Mouse (Mus musculus) T-helper 2 cell (primary cell): ENCODE data around the gene Comp.

Experiments used
- in situ Hi-C: fragments of 300-600 bp; cut with MboI, MseI; formaldehyde crosslinking; loops from one replicate; pipeline ENCODE4 v1.15.1; 2025; ENCODE audit warnings: high pct_unique_total_duplicates

Gene Comp

GRCm38 (mm10) chr8:70352657-70353151, 20.7 kb upstream of the Comp start:
- in situ Hi-C loops: loop anchor here (25.0 kb wide), 1 partner anchor 1110 kb away; the partner anchor contains the start of genes Abhd8, Dda1 and Mrpl34

DNA sequence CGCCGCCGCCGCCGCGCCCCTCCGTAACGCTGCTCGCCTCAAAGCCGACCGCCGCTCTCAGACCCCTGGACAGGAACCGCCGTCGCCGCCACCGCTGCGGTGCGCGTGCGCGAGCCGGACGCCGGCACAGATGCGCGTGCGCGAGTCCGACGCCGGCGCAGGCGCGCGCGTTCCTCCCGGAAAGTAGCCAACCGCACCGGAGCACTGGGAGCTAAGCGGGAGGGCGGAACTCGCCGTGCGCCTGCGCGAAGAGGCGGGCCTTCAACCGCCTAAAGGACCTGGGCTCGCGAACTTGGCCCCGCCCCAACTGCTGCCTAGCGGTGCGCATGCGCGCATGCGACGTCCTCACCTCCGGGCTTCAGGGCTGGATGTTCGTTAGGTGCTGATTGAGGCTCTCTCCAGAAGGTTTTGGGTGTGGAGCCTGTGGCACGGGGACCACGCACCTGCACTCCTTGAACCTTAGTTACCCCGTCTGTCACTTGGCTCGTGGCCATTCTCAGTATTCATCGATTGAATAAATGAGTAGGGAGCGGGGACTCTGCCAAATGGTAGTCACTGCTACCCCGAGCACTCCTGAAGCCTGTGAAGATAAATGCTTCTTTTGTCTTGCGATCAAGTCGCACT, 20.1 kb upstream of the Comp start, which contains the start of gene Upf1:
Upf1 (minus strand) TSS at position 85 of the 624 bp plus-strand sequence.
- in situ Hi-C loops: loop anchor here (25.0 kb wide), 1 partner anchor 1109 kb away; the partner anchor contains the start of genes Abhd8, Dda1 and Mrpl34

DNA sequence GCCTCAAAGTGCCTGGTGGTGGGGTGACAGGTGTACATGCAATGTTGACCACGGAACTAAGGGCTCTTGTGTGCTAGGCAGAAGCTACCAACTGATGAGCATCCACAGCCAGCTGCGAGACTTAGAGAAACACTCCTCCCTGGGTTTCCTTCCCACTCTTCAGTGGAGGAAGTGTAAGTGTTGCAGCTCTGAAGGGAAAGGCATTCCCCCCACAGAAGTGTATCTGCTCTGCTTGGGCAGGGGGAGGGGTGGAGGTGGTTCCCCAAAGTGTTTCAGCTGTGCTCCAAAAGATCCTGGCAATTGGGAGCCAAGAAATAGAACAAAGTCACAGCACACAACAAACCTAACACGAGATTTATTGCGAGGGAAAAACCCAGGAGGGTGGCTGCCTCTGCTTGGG, 19.4 kb upstream of the Comp start:
- in situ Hi-C loops: loop anchor here (25.0 kb wide), 1 partner anchor 1108 kb away; the partner anchor contains the start of genes Abhd8, Dda1 and Mrpl34

- in situ Hi-C loops: loop anchor here (25.0 kb wide), 1 partner anchor 1106 kb away; the partner anchor contains the start of genes Abhd8, Dda1 and Mrpl34
Observed at GRCm38 (mm10) chr8:70356111-70356510, 17.2 kb upstream of the Comp start.

- in situ Hi-C loops: loop anchor here (25.0 kb wide), 1 partner anchor 1103 kb away; the partner anchor contains the start of genes Abhd8, Dda1 and Mrpl34
Observed at GRCm38 (mm10) chr8:70359411-70359810, 13.9 kb upstream of the Comp start.

- in situ Hi-C loops: loop anchor here (10.0 to 25.0 kb wide), 2 partner anchors 394 to 1102 kb away; partner anchors contain the start of genes Abhd8, Dda1, Mrpl34 and Rab3a
Observed at GRCm38 (mm10) chr8:70360769-70361168, 12.6 kb upstream of the Comp start.

DNA sequence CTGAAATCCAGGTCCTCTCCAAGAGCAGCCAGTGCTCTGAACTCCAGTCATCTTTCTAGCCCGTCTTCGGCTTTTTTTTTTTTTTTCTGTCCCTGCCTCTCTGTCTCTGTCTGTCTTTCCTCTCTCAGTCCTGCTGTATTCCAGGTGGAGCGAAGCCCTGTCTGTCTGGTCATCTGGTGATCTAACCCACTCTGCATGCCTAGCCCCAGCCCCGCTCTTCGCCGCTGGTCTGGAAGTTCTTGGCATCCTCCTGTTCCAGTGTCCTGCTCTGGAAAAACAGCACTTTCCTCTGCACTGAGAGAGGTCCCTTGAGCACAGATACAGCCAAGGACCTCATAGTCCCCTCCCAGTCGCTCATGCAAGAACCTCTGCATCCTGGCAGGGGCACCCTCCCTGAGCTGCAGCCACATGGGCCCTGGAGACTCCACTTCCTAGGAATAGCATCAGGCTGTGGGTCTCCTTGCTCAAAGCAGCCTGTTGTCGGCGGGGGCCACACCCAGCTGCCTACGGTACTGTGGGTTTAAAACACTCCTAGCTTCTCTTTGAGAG, 11.8 kb upstream of the Comp start:
- in situ Hi-C loops: loop anchor here (10.0 to 25.0 kb wide), 2 partner anchors 393 to 1101 kb away; partner anchors contain the start of genes Abhd8, Dda1, Mrpl34 and Rab3a

- in situ Hi-C loops: loop anchor here (10.0 to 25.0 kb wide), 2 partner anchors 391 to 1098 kb away; partner anchors contain the start of genes Abhd8, Dda1, Mrpl34 and Rab3a
Observed at GRCm38 (mm10) chr8:70364066-70364465, 9.3 kb upstream of the Comp start.

GRCm38 (mm10) chr8:70366588-70366987, 6.8 kb upstream of the Comp start:
- in situ Hi-C loops: loop anchor here (10.0 to 25.0 kb wide), 2 partner anchors 388 to 1096 kb away; partner anchors contain the start of genes Abhd8, Dda1, Mrpl34 and Rab3a

DNA sequence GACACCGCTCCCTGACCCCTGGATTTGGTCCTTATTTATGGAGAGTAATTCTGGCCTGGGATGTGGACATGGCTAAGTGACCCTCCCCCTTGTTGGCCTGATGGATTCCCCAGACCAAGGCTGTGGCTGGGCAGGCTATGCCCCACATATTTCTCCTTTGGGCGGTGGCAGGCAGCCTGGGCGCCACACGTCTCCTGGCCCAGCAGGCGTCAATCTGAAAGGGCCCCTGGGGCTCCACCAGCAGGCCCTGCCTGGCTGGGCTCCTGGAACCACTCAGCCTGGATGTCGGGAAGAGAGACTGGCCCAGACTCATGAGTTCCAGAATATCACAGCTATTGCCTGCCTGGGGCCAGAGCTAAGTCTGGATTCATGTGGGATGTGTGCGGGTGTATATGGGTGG, 2.9 kb upstream of the Comp start:
- in situ Hi-C loops: loop anchor here (25.0 kb wide), 1 partner anchor 1092 kb away; the partner anchor contains the start of genes Abhd8, Dda1 and Mrpl34

DNA sequence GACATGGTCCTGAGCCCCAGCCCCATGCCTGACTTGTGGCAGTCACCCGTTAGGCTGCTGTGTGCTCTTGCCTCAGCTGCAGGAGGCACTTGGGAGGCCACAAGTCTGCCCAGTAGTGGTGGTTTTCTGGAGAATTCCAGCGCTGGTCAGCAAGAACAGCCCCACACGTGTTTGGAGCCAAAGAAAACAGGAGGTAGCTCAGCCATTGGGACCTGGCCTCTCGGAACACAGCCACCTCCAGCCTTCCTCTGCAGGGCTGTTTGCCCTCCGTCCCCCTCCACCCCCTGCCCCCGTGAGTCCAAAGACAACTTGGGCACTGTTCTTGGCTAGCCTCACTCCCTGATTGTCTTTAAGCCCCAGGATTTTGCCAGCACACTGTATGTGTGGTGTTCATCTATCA, 1.4 kb upstream of the Comp start:
- in situ Hi-C loops: loop anchor here (25.0 kb wide), 1 partner anchor 1090 kb away; the partner anchor contains the start of genes Abhd8, Dda1 and Mrpl34

- in situ Hi-C loops: loop anchor here (25.0 kb wide), 1 partner anchor 1088 kb away; the partner anchor contains the start of genes Abhd8, Dda1 and Mrpl34
Observed at GRCm38 (mm10) chr8:70374318-70374927, 1.1 kb downstream of the Comp start.

- in situ Hi-C loops: no loop called here
Observed at GRCm38 (mm10) chr8:70375212-70375859, 2.0 kb downstream of the Comp start.

GRCm38 (mm10) chr8:70376275-70376741, 3.0 kb downstream of the Comp start:
- in situ Hi-C loops: no loop called here

- in situ Hi-C loops: no loop called here
Observed at GRCm38 (mm10) chr8:70377049-70377448, 3.7 kb downstream of the Comp start.

DNA sequence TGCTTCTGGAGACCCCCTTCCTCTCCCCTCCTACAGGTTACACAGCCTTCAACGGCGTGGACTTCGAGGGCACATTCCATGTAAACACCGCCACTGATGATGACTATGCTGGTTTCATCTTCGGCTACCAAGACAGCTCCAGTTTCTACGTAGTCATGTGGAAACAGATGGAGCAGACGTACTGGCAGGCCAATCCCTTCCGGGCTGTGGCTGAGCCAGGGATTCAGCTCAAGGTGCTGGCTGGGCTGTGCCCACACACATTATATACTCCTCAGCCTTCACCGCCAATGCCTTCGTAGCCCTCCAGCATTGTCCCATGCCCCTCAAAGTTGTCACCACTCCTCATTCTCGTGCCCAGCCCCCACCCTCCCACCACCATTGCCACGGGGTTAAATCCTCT, 6.7 kb downstream of the Comp start:
- in situ Hi-C loops: no loop called here

GRCm38 (mm10) chr8:70383287-70383686, 9.9 kb downstream of the Comp start:
- in situ Hi-C loops: no loop called here

DNA sequence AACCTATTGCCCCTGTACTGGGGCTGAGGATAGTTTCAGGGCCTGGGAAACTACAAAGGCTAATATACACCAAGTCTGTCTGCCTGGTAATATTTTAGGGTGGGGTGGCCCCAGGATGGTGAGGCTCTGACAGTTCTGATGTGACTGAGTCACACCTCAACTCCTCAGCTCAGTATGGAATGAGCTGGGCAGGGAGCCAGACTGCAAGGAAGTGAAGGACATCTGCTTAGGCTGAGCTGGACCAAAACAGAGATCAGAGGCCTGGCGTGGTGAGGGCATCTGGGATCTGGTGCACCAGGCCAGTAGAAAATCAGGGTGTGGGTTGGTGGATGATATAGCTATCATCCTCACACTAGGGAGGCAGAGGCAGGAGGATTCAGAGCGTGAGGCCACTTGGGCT, 16.3 kb downstream of the Comp start:
- in situ Hi-C loops: loop anchor here (5.0 kb wide), 1 partner anchor 73 kb away; no protein-coding TSS in a partner anchor

DNA sequence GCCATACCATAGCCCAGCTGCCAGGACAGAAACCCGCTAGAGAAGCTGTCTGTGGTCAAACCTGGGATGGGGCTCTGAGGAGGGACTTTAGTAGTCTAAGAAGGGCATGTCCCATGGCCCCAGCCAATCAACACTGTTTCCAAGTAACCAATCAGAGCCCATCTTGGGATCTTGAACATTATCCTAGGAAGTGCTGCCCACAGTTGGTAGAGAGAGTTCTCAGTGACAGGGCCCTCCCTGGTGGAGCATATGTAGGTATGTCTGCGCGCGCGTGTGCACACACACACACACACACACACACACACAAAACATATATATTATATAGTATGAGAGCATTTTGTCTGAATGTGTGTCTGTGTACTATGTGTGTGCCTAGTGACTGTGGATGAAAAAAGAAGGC, 19.7 kb downstream of the Comp start:
- in situ Hi-C loops: loop anchor here (5.0 kb wide), 1 partner anchor 69 kb away; no protein-coding TSS in a partner anchor

- in situ Hi-C loops: loop anchor here (5.0 kb wide), 1 partner anchor 68 kb away; no protein-coding TSS in a partner anchor
Observed at GRCm38 (mm10) chr8:70394269-70394998, 21.1 kb downstream of the Comp start.
